Mouse (Mus musculus) cerebellum, adult 2 months (tissue): ENCODE results near the gene Wnt5b. TPM values are rescaled to one million over a fixed set of nuclear protein-coding genes. Genes with fewer than 3 reads are reported as not detected.

Experiments
- DNase-seq, 2 experiments: peaks; one replicate each; pipeline ENCODE4 v3.0.0; 2021
- H3K27ac ChIP-seq: fragments of 200-500 bp; 2 replicates; pipeline ENCODE4 v1.5.1; 2012; ENCODE audit warnings: low read length, control low read depth, inconsistent platforms; ENCODE audit not compliant: insufficient read depth
- H3K27me3 ChIP-seq: fragments of 200-500 bp; 2 replicates; pipeline ENCODE4 v1.6.1; 2012; ENCODE audit warnings: inconsistent platforms, mild to moderate bottlenecking, low read length, moderate library complexity; ENCODE audit not compliant: control insufficient read depth, insufficient read depth
- H3K4me1 ChIP-seq: fragments of 200-500 bp; 2 replicates; pipeline ENCODE4 v1.6.1; 2011; ENCODE audit warnings: low read length; ENCODE audit not compliant: control insufficient read depth, insufficient read depth
- H3K4me3 ChIP-seq: fragments of 200-500 bp; replicated peaks from 2 replicates; pipeline ENCODE3; 2011; ENCODE audit warnings: mild to moderate bottlenecking, low read depth, low read length, control low read depth; ENCODE audit not compliant: insufficient read depth
- CTCF ChIP-seq: fragments of 200-500 bp; IDR thresholded peaks from 2 replicates; pipeline ENCODE4 v1.5.1; 2011; ENCODE audit warnings: low read depth, mild to moderate bottlenecking, control low read depth, low read length, moderate library complexity, borderline replicate concordance; ENCODE audit not compliant: insufficient read depth
- POLR2A ChIP-seq: fragments of 200-500 bp; IDR thresholded peaks from 2 replicates; pipeline ENCODE4 v1.6.1; 2011; ENCODE audit warnings: low read length, control low read depth, borderline replicate concordance; ENCODE audit not compliant: insufficient read depth
- WGBS: fragments of 180-500 bp; shearing (Covaris S2); methylation state at CpG from one replicate; pipeline ENCODE4 v1.1.7; 2018; 5-methylcytosine and 5-hydroxymethylcytosine counted together
- polyA plus RNA-seq: library from polyadenylated mRNA; depleted of rRNA; stranded (reverse); fragments of >200 nt; gene quantifications from 2 replicates; pipeline ENCODE4 v1.2.3, GENCODE M21; 2012; rRNA removed

Gene Wnt5b
- polyA plus RNA-seq = 1.9 and 2.0 TPM in 2 replicates

- Histone ChIP-seq H3K4me3 (peak within 1 kb of the TSS; percentile 32), H3K27me3 (no peaks in the 10 kb centered on the region), H3K4me1 (no peaks in the 10 kb centered on the region), H3K27ac (no peak within 1 kb of the TSS)
- TF ChIP-seq POLR2A = no peak
- TF ChIP-seq CTCF = no peak
- peak in 1 of 2 experiments; percentile 33 for DNase-seq
- WGBS = under 1% methylated on average over 114 of the region's 120 CpGs
Observed at GRCm38 (mm10) chr6:119543803-119544517, at the start of gene Wnt5b. Gene Wnt5b, minus strand, starts transcription at chr6:119544347.

- no peaks in the 10 kb centered on the region for H3K27me3 ChIP-seq
- WGBS = 71% methylated on average over 2 of the region's 2 CpGs
- H3K4me1 ChIP-seq = peaks cover 3% of the 10 kb centered on the region
- no peak overlapping the region for H3K27ac ChIP-seq
- TF ChIP-seq POLR2A = no peak
- H3K4me3 ChIP-seq = no peak overlapping the region
- no peak for DNase-seq
Observed at GRCm38 (mm10) chr6:119590872-119591271, 46.7 kb upstream of the Wnt5b start.

- Histone ChIP-seq H3K27me3 (no peaks in the 10 kb centered on the region), H3K4me3 (no peak overlapping the region), H3K4me1 (peaks cover 7% of the 10 kb centered on the region), H3K27ac (no peak overlapping the region)
- no peak for TF ChIP-seq POLR2A
- 53% methylated on average over 2 of the region's 2 CpGs for WGBS
- no peak for DNase-seq
Observed at GRCm38 (mm10) chr6:119587897-119588296, 43.8 kb upstream of the Wnt5b start.

DNA sequence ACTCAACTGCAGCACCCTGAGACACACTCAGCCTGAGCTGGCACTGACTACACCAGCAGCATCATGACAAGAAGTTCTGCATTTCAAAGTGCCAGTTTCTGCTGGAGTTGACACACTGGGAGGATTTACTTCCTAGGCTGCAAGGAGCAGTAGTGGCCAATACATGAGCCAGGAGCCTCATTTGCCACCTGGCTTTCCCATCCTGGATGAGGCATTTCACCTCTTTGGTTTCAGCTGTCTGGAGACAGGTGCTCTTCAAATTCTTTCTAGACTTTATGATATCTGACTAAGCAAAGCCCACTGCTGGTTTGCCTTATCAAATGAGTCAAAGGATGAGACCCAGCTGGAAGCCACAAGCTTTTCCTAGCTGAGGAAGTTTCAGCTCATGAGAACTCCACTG lies 43.3 kb upstream of the Wnt5b start:
- H3K27me3 ChIP-seq = no peaks in the 10 kb centered on the region
- no peak for DNase-seq
- no peak overlapping the region for H3K4me3 ChIP-seq
- H3K4me1 ChIP-seq = peaks cover 7% of the 10 kb centered on the region
- TF ChIP-seq CTCF (no peak), POLR2A (no peak)
- no peak overlapping the region for H3K27ac ChIP-seq

GRCm38 (mm10) chr6:119585652-119586375 lies 41.7 kb upstream of the Wnt5b start:
- peaks cover 5% of the 10 kb centered on the region for H3K4me1 ChIP-seq
- TF ChIP-seq CTCF (no peak), POLR2A (no peak)
- H3K4me3 ChIP-seq = no peak overlapping the region
- no peak for DNase-seq
- H3K27ac ChIP-seq = no peak overlapping the region
- no peaks in the 10 kb centered on the region for H3K27me3 ChIP-seq
- 38% methylated on average over 5 of the region's 5 CpGs for WGBS

DNA sequence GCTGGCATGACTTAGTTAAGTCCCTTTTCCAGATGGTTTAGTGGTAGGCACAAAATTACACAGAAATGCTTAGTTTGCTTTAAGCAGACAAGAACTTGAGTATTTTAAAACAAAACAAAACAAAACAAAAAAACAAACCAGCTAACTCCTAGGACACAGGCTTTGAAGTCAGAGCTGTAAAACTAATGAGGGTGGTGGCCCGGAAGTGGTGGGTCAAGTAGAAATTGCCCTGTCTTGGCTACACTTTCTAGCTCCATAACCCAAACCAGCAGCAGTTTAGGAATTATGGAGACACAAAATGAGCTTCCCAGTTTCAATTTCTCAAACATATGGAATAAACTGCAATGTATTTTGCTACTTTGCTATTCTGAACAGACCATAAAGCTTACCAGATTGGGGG lies 39.9 kb upstream of the Wnt5b start:
- Histone ChIP-seq H3K4me1 (peaks cover 4% of the 10 kb centered on the region; the same call in 1 of the 2 replicates), H3K4me3 (no peak overlapping the region), H3K27me3 (no peaks in the 10 kb centered on the region), H3K27ac (no peak overlapping the region)
- TF ChIP-seq CTCF = no peak
- no peak for TF ChIP-seq POLR2A
- no peak for DNase-seq
- 83% methylated on average over 1 of the region's 1 CpGs for WGBS

DNA sequence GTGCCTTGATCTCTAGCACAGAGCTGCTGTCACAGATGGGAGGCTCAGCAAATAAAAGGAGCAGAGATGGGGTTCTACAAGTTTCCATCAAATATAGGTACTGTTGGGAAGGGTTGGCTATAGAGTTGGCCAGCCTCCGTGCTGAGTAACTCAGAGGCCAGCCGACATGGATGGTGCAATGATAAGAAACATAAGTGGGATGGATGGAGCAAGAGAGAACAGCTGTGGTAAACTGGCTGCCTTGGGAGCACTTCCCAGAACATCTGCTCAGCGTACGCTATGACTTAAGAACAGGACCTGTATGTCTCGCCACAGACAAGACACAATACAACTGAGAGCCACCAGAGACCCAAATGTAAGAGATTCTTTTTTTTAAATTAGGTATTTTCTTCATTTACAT lies 39.0 kb upstream of the Wnt5b start:
- DNase-seq = no peak
- H3K4me3 ChIP-seq = no peak overlapping the region
- H3K27me3 ChIP-seq = no peaks in the 10 kb centered on the region
- no peak for TF ChIP-seq POLR2A
- no peak for TF ChIP-seq CTCF
- H3K27ac ChIP-seq = no peak overlapping the region
- 96% methylated on average over 5 of the region's 5 CpGs for WGBS
- H3K4me1 ChIP-seq = peaks cover 4% of the 10 kb centered on the region; the same call in 1 of the 2 replicates

GRCm38 (mm10) chr6:119576706-119577105 lies 32.6 kb upstream of the Wnt5b start:
- TF ChIP-seq POLR2A = no peak
- TF ChIP-seq CTCF = no peak
- DNase-seq = no peak
- Histone ChIP-seq H3K27me3 (no peaks in the 10 kb centered on the region), H3K27ac (no peak overlapping the region), H3K4me1 (peaks cover 16% of the 10 kb centered on the region), H3K4me3 (no peak overlapping the region)
- WGBS = 94% methylated on average over 4 of the region's 4 CpGs

DNA sequence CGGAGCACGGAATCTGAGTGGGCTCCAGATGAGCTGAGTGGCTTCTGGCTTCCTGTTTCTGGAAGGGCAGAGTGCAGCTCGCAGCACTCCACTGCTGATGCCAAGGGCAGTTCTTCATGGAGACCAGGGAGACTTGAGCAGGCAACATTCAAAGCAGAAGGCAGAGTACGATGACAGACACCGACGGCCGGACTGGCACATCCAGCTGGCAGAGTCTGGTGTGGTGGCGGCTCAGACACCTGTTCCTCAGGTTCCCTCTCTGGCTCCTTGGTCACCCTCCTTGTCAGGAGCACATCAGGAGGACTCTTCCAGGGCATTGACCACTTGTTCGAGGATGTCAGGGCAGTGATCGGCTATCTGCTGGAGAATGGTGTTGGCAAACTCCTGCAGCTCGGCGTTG lies 31.2 kb upstream of the Wnt5b start:
- no peak for DNase-seq

More for the DNA sequence above, 31.2 kb upstream of the Wnt5b start:
- 76% methylated on average over 12 of the region's 12 CpGs for WGBS
- Histone ChIP-seq H3K4me1 (peaks cover 16% of the 10 kb centered on the region), H3K4me3 (no peak overlapping the region), H3K27me3 (no peaks in the 10 kb centered on the region), H3K27ac (no peak overlapping the region)
- TF ChIP-seq POLR2A (no peak), CTCF (no peak)
